Mouse (Mus musculus): ENCODE measurements around the gene Setd7. TPM values are rescaled to one million over a fixed set of nuclear protein-coding genes. Genes with fewer than 3 reads are reported as not detected.

Gene Setd7
- polyA plus RNA-seq, 1 experiment = 62.8 TPM

DNA sequence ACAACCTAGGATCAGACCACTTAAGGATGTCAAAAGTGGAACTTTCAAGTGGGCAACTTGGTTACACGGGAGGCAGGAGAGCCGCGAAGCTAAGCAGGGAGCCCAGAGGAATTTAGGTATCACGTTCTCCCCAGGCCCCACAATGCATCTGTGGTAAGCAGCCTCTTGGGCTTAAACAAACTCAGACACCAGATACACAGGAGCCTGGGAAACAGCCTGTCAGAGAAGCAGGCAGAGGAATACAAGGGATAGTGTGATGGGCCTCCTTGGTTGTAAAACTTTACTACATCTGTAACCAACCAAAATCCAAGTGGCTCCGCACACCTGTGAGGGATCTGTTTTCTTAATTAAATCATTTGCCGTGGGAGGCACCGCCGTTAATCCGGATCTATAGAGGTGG is 26.7 kb downstream of the Setd7 start:
- 97% methylated on average over 9 of the region's 9 CpGs for WGBS
- no peaks in the 10 kb centered on the region for H3K4me1 ChIP-seq (replicated peaks; ENCODE audit: control insufficient read depth, insufficient read depth, low read length)
- no peak for DNase-seq
- H3K4me3 ChIP-seq (ENCODE audit: control insufficient read depth, insufficient read depth, low read length) = no peak overlapping the region
- H3K36me3 ChIP-seq (ENCODE audit: control insufficient read depth, insufficient read depth, low read length) = peaks cover 94% of the 10 kb centered on the region
- no peaks in the 10 kb centered on the region for H3K27me3 ChIP-seq (ENCODE audit: control insufficient read depth, insufficient read depth, low read length)
- no peak for TF ChIP-seq POLR2A (IDR thresholded peaks at IDR 0.05; ENCODE audit: control insufficient read depth, extremely low read depth, insufficient read depth, low read length, poor library complexity)
- H3K27ac ChIP-seq (ENCODE audit: control insufficient read depth, insufficient read depth, low read length) = no peak overlapping the region

DNA sequence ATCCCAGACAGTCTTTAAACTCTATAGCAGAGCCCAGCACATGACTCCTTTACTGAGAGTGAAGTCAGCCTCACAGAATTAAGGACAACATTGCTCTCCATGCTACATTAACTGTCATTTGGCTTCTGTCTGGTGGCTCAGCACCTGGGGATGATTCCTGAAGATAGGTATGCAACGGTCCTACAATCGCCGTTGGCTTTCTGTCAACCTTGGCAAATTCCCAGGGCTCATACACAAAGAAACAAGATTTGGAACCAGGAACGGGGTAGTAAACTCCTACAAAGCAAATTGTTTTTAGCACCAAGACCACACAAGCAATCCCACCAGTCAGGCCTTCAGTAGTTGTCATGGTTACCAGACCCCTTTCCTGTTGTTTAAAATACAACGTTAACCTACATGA is 27.1 kb downstream of the Setd7 start:
- Histone ChIP-seq H3K36me3 (ENCODE audit: control insufficient read depth, insufficient read depth, low read length) (peaks cover 94% of the 10 kb centered on the region), H3K4me1 (replicated peaks; ENCODE audit: control insufficient read depth, insufficient read depth, low read length) (no peaks in the 10 kb centered on the region), H3K27me3 (ENCODE audit: control insufficient read depth, insufficient read depth, low read length) (no peaks in the 10 kb centered on the region), H3K27ac (ENCODE audit: control insufficient read depth, insufficient read depth, low read length) (no peak overlapping the region), H3K4me3 (ENCODE audit: control insufficient read depth, insufficient read depth, low read length) (no peak overlapping the region)
- DNase-seq = no peak
- TF ChIP-seq POLR2A (IDR thresholded peaks at IDR 0.05; ENCODE audit: control insufficient read depth, extremely low read depth, insufficient read depth, low read length, poor library complexity) (no peak), CTCF (IDR thresholded peaks at IDR 0.05; ENCODE audit: borderline replicate concordance, control insufficient read depth, extremely low read depth, insufficient read depth, low read length, poor library complexity) (no peak)
- 96% methylated on average over 5 of the region's 5 CpGs for WGBS

DNA sequence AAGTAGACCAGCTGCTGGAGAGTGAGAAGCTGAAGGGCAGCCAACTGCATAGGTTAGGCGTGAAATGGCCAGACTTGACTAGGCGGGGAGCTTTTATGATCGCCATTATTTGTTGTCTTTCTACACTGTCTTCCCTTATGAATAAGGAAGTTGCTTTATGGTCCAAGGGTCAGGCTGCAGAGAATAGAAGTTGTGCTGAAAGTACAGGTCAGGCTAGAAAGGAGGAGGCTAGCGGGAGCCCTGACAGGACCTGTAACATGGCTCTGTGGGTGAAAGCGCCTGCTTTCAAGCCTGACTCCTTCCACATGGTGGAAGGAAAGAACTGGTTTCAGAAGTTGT is 28.4 kb downstream of the Setd7 start:
- no peak overlapping the region for H3K27ac ChIP-seq (ENCODE audit: control insufficient read depth, insufficient read depth, low read length)
- peaks cover 91% of the 10 kb centered on the region for H3K36me3 ChIP-seq (ENCODE audit: control insufficient read depth, insufficient read depth, low read length)
- H3K4me1 ChIP-seq (replicated peaks; ENCODE audit: control insufficient read depth, insufficient read depth, low read length) = no peaks in the 10 kb centered on the region
- TF ChIP-seq POLR2A (IDR thresholded peaks at IDR 0.05; ENCODE audit: control insufficient read depth, extremely low read depth, insufficient read depth, low read length, poor library complexity) (no peak), CTCF (IDR thresholded peaks at IDR 0.05; ENCODE audit: borderline replicate concordance, control insufficient read depth, extremely low read depth, insufficient read depth, low read length, poor library complexity) (no peak)
- WGBS = 95% methylated on average over 5 of the region's 5 CpGs
- no peaks in the 10 kb centered on the region for H3K27me3 ChIP-seq (ENCODE audit: control insufficient read depth, insufficient read depth, low read length)
- H3K4me3 ChIP-seq (ENCODE audit: control insufficient read depth, insufficient read depth, low read length) = no peak overlapping the region
- DNase-seq = no peak

DNA sequence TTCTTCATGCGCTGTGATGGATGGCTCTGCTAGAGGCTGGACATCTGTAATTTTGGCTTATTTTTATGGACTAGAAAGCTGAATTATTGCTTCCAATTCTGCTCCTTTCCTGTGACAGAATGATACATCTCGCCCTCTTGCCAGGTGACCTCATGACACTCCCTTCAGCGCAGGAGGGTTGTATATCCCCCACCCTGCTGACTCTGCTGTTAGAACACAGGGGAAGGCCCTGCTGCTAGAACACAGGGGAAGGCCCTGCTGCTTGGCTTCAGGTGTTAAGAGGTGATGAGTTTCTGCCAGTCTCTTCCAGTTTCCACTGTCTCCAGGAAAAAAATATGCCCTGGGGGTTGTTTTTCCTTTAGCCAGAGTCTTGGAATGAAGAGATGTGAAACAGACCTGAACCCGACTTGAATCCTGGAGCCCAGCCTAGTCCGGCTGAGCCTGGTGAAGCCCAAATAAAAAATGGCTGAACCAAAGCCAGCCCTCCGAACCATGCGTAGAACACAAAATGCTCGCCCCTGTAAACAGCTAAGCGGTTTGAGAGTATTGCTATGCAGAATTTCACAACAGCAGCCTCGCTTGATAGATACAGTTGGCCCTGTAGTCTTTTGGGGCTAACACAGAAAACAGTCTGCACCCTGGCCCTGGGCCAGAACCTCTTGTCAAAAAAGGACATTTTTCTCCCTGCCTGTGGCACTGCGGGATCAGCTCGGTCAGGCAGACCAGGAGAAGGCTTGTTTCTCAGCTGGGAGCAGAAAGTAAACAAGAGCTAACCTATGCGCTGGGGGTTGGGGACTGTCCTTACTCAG is 29.0 kb downstream of the Setd7 start:
- no peaks in the 10 kb centered on the region for H3K27me3 ChIP-seq (ENCODE audit: control insufficient read depth, insufficient read depth, low read length)
- WGBS = 94% methylated on average over 13 of the region's 13 CpGs
- peaks cover 94% of the 10 kb centered on the region for H3K36me3 ChIP-seq (ENCODE audit: control insufficient read depth, insufficient read depth, low read length)
- no peak for DNase-seq
- TF ChIP-seq CTCF (IDR thresholded peaks at IDR 0.05; ENCODE audit: borderline replicate concordance, control insufficient read depth, extremely low read depth, insufficient read depth, low read length, poor library complexity) = no peak
- TF ChIP-seq POLR2A (IDR thresholded peaks at IDR 0.05; ENCODE audit: control insufficient read depth, extremely low read depth, insufficient read depth, low read length, poor library complexity) = no peak
- no peak overlapping the region for H3K27ac ChIP-seq (ENCODE audit: control insufficient read depth, insufficient read depth, low read length)
- no peaks in the 10 kb centered on the region for H3K4me1 ChIP-seq (replicated peaks; ENCODE audit: control insufficient read depth, insufficient read depth, low read length)
- H3K4me3 ChIP-seq (ENCODE audit: control insufficient read depth, insufficient read depth, low read length) = no peak overlapping the region

DNA sequence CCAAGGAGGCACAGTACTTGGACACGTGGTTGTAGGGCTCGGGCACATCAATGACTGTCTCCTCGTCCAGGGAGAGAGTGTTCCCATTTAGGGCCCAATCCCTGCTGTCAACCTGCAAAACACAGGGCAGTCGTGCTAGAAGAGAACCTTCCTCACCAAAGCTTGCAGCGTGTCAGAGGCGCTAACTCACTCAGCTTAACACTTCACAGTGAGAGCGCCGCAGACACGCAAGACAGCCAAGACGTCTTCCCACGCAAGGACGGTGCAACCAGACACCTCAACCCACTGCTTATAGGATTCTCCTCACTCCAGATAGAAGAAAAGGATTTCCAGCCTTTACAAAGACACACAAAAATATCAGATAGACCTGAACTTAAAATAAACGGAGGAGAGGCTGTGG is 33.8 kb downstream of the Setd7 start:
- WGBS = 95% methylated on average over 13 of the region's 13 CpGs
- TF ChIP-seq POLR2A (IDR thresholded peaks at IDR 0.05; ENCODE audit: control insufficient read depth, extremely low read depth, insufficient read depth, low read length, poor library complexity) = no peak
- no peak for TF ChIP-seq CTCF (IDR thresholded peaks at IDR 0.05; ENCODE audit: borderline replicate concordance, control insufficient read depth, extremely low read depth, insufficient read depth, low read length, poor library complexity)
- no peak overlapping the region for H3K4me3 ChIP-seq (ENCODE audit: control insufficient read depth, insufficient read depth, low read length)
- H3K27me3 ChIP-seq (ENCODE audit: control insufficient read depth, insufficient read depth, low read length) = no peaks in the 10 kb centered on the region
- H3K4me1 ChIP-seq (replicated peaks; ENCODE audit: control insufficient read depth, insufficient read depth, low read length) = no peaks in the 10 kb centered on the region
- no peak overlapping the region for H3K27ac ChIP-seq (ENCODE audit: control insufficient read depth, insufficient read depth, low read length)
- no peak for DNase-seq
- peaks cover 94% of the 10 kb centered on the region for H3K36me3 ChIP-seq (ENCODE audit: control insufficient read depth, insufficient read depth, low read length)

DNA sequence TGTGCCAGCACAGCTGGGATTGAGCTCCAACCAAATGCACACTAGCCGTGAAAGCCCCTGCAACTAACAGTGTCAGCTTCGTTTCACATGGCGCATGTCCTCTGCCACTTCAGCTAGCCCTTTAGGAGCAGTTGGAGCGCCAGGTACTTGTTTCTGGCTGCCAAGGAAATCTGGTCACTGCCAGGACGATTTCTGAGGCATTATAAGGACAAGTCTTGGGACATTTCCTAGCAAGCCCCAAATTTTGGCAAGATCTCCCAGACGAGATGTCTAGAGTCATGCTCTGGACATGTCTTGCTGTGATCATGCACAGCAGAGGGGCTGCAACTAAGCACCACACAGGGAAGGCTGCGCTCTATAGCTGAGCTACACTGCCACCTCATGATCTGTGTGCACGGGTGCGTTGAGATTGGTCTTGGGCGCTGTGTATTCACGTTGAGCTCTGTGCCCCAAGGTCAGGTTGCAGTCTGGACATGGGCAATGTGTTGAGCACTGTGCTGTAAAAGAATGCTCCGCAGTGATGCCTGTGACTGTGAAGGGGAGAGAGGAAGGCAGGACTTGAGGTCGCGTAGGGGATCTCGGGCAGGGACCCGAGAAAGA is 35.4 kb downstream of the Setd7 start:
- no peaks in the 10 kb centered on the region for H3K27me3 ChIP-seq (ENCODE audit: control insufficient read depth, insufficient read depth, low read length)
- H3K36me3 ChIP-seq (ENCODE audit: control insufficient read depth, insufficient read depth, low read length) = peaks cover 94% of the 10 kb centered on the region
- 96% methylated on average over 16 of the region's 16 CpGs for WGBS
- H3K27ac ChIP-seq (ENCODE audit: control insufficient read depth, insufficient read depth, low read length) = no peak overlapping the region
- H3K4me1 ChIP-seq (replicated peaks; ENCODE audit: control insufficient read depth, insufficient read depth, low read length) = no peaks in the 10 kb centered on the region
- no peak for TF ChIP-seq CTCF (IDR thresholded peaks at IDR 0.05; ENCODE audit: borderline replicate concordance, control insufficient read depth, extremely low read depth, insufficient read depth, low read length, poor library complexity)
- TF ChIP-seq POLR2A (IDR thresholded peaks at IDR 0.05; ENCODE audit: control insufficient read depth, extremely low read depth, insufficient read depth, low read length, poor library complexity) = no peak
- no peak for DNase-seq
- H3K4me3 ChIP-seq (ENCODE audit: control insufficient read depth, insufficient read depth, low read length) = no peak overlapping the region

All from thymus, adult 2 months (tissue).